Comparison of ENCODE assay signal across 23 mouse cellular contexts in the genomic region with DNA sequence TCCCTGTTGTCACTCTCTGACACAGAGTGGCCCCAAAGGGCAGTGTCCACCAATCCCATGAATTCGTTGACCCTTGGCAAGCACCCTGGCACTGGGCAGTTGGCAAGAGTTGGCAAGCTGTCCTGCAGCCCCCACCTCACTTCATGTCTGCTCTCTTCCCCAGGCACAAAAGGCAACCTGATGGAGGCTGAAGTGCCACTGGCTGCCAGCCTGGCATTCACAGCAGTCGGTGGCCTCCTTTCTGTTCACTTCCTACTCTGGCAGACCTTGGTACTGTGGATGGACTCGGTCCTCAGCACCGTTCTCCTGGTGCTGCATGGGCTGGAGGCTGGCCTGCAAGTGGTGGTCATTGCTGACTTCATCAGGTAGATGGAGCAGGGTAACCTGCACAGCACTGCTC. TPM values are rescaled to one million over a fixed set of nuclear protein-coding genes. Genes with fewer than 3 reads are reported as not detected.
A peak's percentile ranks its signal among the peaks of the same experiment; 100 is the strongest.
DNase-seq lines count a peak whose midpoint lies in the region; ATAC-seq and TF ChIP-seq lines count a peak whose summit lies in the region.
"Had no signal": no experiment of that assay in that cellular context is flagged by ENCODE, and none has a peak within 500 bp of the region (broad histone marks: within the 10 kb centered on the region; RNA-seq: fewer than 3 reads in every experiment).

No protein-coding gene starts in this region.

- no peak for TF ChIP-seq CTCF in layer of hippocampus, adult 2 months (conservative IDR thresholded peaks at IDR 0.05)

- no peak overlapping the region for H3K4me3 ChIP-seq in layer of hippocampus, adult 2 months
- H3K4me3 ChIP-seq: erythroblast, embryonic 14.5 days; forebrain, embryonic 15.5 days; hindbrain, embryonic 15.5 days; limb, embryonic 15.5 days had no signal

- peak; percentile 36; the same call in 1 of the 2 replicates for ATAC-seq in cerebellum, adult (ENCODE audit: insufficient number of reproducible peaks, low FRiP score, low TSS enrichment)
- ATAC-seq: forebrain, embryonic 15.5 days; midbrain, embryonic 16.5 days had no signal

- peak overlapping the region; percentile 74 for H3K27ac ChIP-seq in layer of hippocampus, adult 2 months
- H3K27ac ChIP-seq: forebrain, embryonic 15.5 days; hindbrain, embryonic 15.5 days; kidney, postnatal 0 days; limb, embryonic 15.5 days had no signal

- DNase-seq in cerebellum, postnatal 4 days (ENCODE audit: low spot score in 2 of 2): no peak
- DNase-seq in layer of hippocampus, adult 2 months (ENCODE audit: low spot score in 2 of 2): peak in 1 of 2 experiments; percentile 29
- DNase-seq in layer of hippocampus, adult 8-10 months (ENCODE audit: low spot score in 2 of 2): no peak
- peak; percentile 85 for DNase-seq in cerebellum, adult 11-12 months
- peak; percentile 68 to 74 for DNase-seq in cerebellum, postnatal 25 days
- DNase-seq in right cerebral cortex, postnatal 14 days: no peak
- no peak for DNase-seq in embryo, embryonic 9.5 days (ENCODE audit: extremely low spot score)
- DNase-seq: heart, postnatal 10 days; kidney, adult 11 months; lung, embryonic 14.5 days; right cerebral cortex, adult 18-20 months; thymus, postnatal 14 days had no signal

RNA-seq across cellular contexts. Expression of gene Eps8l2, which starts 3.0 kb away (rescaled TPM):
- total RNA-seq in layer of hippocampus, adult 2 months (2021): 1 to 10 TPM; 4.9 to 5.1 TPM
- total RNA-seq in layer of hippocampus, adult 8-10 months (2022): 1 to 10 TPM; 3.6 to 7.2 (median 6.4) TPM
- total RNA-seq: MEL had no signal

RNA-seq across cellular contexts. Expression of gene Tmem80, which starts 8.1 kb away (rescaled TPM):
- total RNA-seq in layer of hippocampus, adult 2 months (2021): 10 to 100 TPM; 32.9 to 33.7 TPM
- 10 to 100 TPM; 32.4 to 36.5 (median 34.7) TPM for total RNA-seq in layer of hippocampus, adult 8-10 months (2022)

RNA-seq across cellular contexts. Expression of gene Deaf1, which starts 8.2 kb away (rescaled TPM):
- total RNA-seq in layer of hippocampus, adult 2 months (2021): 10 to 100 TPM; 74.1 to 77.0 TPM
- total RNA-seq in layer of hippocampus, adult 8-10 months (2022): 10 to 100 TPM; 67.9 to 84.7 (median 78.5) TPM

RNA-seq across cellular contexts. Expression of gene Drd4, which starts 43.9 kb away (rescaled TPM):
- total RNA-seq in layer of hippocampus, adult 2 months (2021): under 1 TPM; 0.20 to 0.23 TPM
- under 1 TPM in 1 of 4 experiments, not detected in 3; 0.27 TPM for total RNA-seq in layer of hippocampus, adult 8-10 months (2022)
- total RNA-seq: gastrocnemius, adult 8-10 months; heart, adult 8-10 months; heart, postnatal 10 days; layer of hippocampus, adult 18-20 months; MEL had no signal

RNA-seq across cellular contexts. Expression of gene Taldo1, which starts 56.3 kb away (rescaled TPM):
- 100 to 1,000 TPM; 111 to 114 TPM for total RNA-seq in layer of hippocampus, adult 2 months (2021)
- total RNA-seq in layer of hippocampus, adult 8-10 months (2022): 100 to 1,000 TPM; 107 to 127 (median 116) TPM

Comparison
In these comparisons a context has a peak if more than half of its experiments do, and no peak if none do; other contexts are left out.
1. DNase-seq: peak in cerebellum, adult 11-12 months (single experiment) and cerebellum, postnatal 25 days (2 of 2); none in cerebellum, postnatal 4 days (0 of 2), layer of hippocampus, adult 8-10 months (0 of 2), right cerebral cortex, postnatal 14 days (single experiment) and embryo, embryonic 9.5 days (single experiment).